Mouse (Mus musculus): Measurements from ENCODE around the gene Adora2b. TPM values are rescaled to one million over a fixed set of nuclear protein-coding genes. Genes with fewer than 3 reads are reported as not detected.
A peak's percentile ranks its signal among the peaks of the same experiment; 100 is the strongest.

Gene Adora2b
- 12.0 and 13.8 TPM in 2 replicates for polyA plus RNA-seq (2014; fragmentation: Nextera tagmentation; extraction: Ambion mirVana)

DNA sequence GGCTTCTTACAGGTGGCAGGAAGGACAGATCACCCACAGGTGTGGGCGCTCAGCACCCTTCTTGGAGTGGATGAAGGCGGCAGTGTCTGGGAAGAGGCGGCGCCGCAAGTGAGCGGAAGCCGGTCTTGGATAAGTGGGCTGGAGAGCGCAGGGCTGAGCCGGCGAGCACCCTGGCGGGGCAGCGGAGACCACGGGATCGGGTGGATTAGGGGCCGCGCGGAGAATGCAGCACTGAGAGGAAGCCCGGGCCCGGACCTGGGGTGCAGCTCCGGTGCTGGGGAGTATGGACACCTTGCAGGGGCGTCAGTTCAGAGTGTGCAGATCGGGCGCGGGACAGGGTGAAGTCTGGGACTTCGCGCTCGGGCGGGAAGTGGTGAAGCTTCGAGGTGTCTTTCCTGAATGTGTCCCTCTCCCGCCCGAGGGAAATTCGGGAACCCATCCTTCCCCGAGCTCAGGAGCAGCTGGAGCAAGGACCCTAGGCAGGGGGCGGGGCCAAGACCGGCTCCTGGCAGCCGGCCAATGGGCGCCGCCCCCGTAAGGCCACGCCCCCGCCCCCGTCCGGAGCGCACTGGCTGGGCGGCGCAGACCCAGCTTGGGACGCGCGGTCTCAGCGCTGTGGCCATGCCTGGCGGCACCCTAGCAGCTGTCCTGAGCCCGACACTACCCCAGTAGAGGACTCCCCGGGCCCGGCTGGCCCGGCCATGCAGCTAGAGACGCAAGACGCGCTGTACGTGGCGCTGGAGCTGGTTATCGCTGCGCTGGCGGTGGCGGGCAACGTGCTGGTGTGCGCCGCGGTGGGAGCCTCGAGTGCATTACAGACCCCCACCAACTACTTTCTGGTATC lies at the start of gene Adora2b:
Adora2b (plus strand) TSS at position 584 of the 844 bp plus-strand sequence.
- peak within 1 kb of the TSS; percentile 98 for H3K4me2 ChIP-seq (ENCODE audit: low read depth, low read length)
- 0% methylated on average over 43 of the region's 69 CpGs for WGBS
- ATAC-seq (ENCODE audit: low read depth) (peak; percentile 91), DNase-seq (ENCODE audit: low spot score) (peak; percentile 86)
- peak within 1 kb of the TSS; percentile 65 for H3K4me3 ChIP-seq (ENCODE audit: low read depth, low read length)
- no peaks in the 10 kb centered on the region for H3K9me3 ChIP-seq (ENCODE audit: control insufficient read depth, low read length)
- H3K9ac ChIP-seq (ENCODE audit: low read depth, low read length): peak within 1 kb of the TSS; percentile 68
- H3K27me3 ChIP-seq (replicated peaks; ENCODE audit: control insufficient read depth, insufficient read depth, low read length): no peaks in the 10 kb centered on the region
- peaks cover 17% of the 10 kb centered on the region for H3K4me1 ChIP-seq (ENCODE audit: control insufficient read depth, insufficient read depth, low read length)
- H3K36me3 ChIP-seq (ENCODE audit: control insufficient read depth, insufficient read depth, low read length): no peaks in the 10 kb centered on the region
- H3K27ac ChIP-seq (replicated peaks; ENCODE audit: low read depth, low read length): peak within 1 kb of the TSS; percentile 28; the same call in 1 of the 2 replicates

GRCm38 (mm10) chr11:62200901-62201512 lies 47.8 kb upstream of the Adora2b start:
- Histone ChIP-seq H3K4me3 (ENCODE audit: low read depth, low read length) (no peak overlapping the region), H3K4me1 (ENCODE audit: control insufficient read depth, insufficient read depth, low read length) (no peaks in the 10 kb centered on the region), H3K9me3 (ENCODE audit: control insufficient read depth, low read length) (no peaks in the 10 kb centered on the region), H3K36me3 (ENCODE audit: control insufficient read depth, insufficient read depth, low read length) (no peaks in the 10 kb centered on the region), H3K9ac (ENCODE audit: low read depth, low read length) (no peak overlapping the region), H3K27me3 (replicated peaks; ENCODE audit: control insufficient read depth, insufficient read depth, low read length) (no peaks in the 10 kb centered on the region), H3K4me2 (ENCODE audit: low read depth, low read length) (no peak overlapping the region), H3K27ac (replicated peaks; ENCODE audit: low read depth, low read length) (no peak overlapping the region)
- DNase-seq (ENCODE audit: low spot score) (peak; percentile 27), ATAC-seq (ENCODE audit: low read depth) (no peak; the same call in 1 of the 2 replicates)
- 56% methylated on average over 5 of the region's 5 CpGs for WGBS

- H3K9ac ChIP-seq (ENCODE audit: low read depth, low read length): no peak overlapping the region
- H3K4me3 ChIP-seq (ENCODE audit: low read depth, low read length): no peak overlapping the region
- DNase-seq (ENCODE audit: low spot score) (no peak), ATAC-seq (ENCODE audit: low read depth) (no peak)
- H3K36me3 ChIP-seq (ENCODE audit: control insufficient read depth, insufficient read depth, low read length): no peaks in the 10 kb centered on the region
- H3K27me3 ChIP-seq (replicated peaks; ENCODE audit: control insufficient read depth, insufficient read depth, low read length): no peaks in the 10 kb centered on the region
- WGBS: 93% methylated on average over 1 of the region's 1 CpGs
- no peaks in the 10 kb centered on the region for H3K9me3 ChIP-seq (ENCODE audit: control insufficient read depth, low read length)
- no peak overlapping the region for H3K4me2 ChIP-seq (ENCODE audit: low read depth, low read length)
- no peak overlapping the region for H3K27ac ChIP-seq (replicated peaks; ENCODE audit: low read depth, low read length)
- no peaks in the 10 kb centered on the region for H3K4me1 ChIP-seq (ENCODE audit: control insufficient read depth, insufficient read depth, low read length)
Measured at GRCm38 (mm10) chr11:62202645-62203044, 46.1 kb upstream of the Adora2b start.

DNA sequence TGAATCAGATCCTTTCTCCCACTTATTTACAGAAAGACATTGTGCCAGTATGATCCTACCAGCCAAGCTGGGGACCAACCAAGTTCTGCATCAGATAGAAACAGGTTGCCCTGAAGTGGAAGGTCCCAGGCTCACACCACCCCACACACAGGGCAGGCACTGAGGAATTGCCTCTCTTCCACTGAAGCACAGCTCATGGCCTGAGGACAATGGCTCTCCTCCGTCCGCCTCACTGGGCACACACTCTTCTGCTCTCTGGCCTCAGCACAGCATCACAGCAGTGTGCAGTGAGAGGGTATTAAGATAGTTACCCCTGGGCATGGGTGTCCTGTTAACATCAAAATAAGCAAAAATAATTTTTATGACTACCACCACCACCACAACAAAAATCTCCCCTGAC lies 39.7 kb upstream of the Adora2b start:
- Histone ChIP-seq H3K27ac (replicated peaks; ENCODE audit: low read depth, low read length) (no peak overlapping the region), H3K27me3 (replicated peaks; ENCODE audit: control insufficient read depth, insufficient read depth, low read length) (no peaks in the 10 kb centered on the region), H3K4me1 (ENCODE audit: control insufficient read depth, insufficient read depth, low read length) (no peaks in the 10 kb centered on the region), H3K4me3 (ENCODE audit: low read depth, low read length) (no peak overlapping the region), H3K9ac (ENCODE audit: low read depth, low read length) (no peak overlapping the region), H3K36me3 (ENCODE audit: control insufficient read depth, insufficient read depth, low read length) (no peaks in the 10 kb centered on the region), H3K4me2 (ENCODE audit: low read depth, low read length) (no peak overlapping the region), H3K9me3 (ENCODE audit: control insufficient read depth, low read length) (no peaks in the 10 kb centered on the region)
- WGBS: 85% methylated on average over 2 of the region's 2 CpGs
- ATAC-seq (ENCODE audit: low read depth): no peak
- no peak for DNase-seq (ENCODE audit: low spot score)

GRCm38 (mm10) chr11:62209891-62210290 lies 38.9 kb upstream of the Adora2b start:
- Histone ChIP-seq H3K9ac (ENCODE audit: low read depth, low read length) (no peak overlapping the region), H3K27me3 (replicated peaks; ENCODE audit: control insufficient read depth, insufficient read depth, low read length) (no peaks in the 10 kb centered on the region), H3K36me3 (ENCODE audit: control insufficient read depth, insufficient read depth, low read length) (no peaks in the 10 kb centered on the region), H3K4me2 (ENCODE audit: low read depth, low read length) (no peak overlapping the region), H3K4me1 (ENCODE audit: control insufficient read depth, insufficient read depth, low read length) (no peaks in the 10 kb centered on the region), H3K27ac (replicated peaks; ENCODE audit: low read depth, low read length) (no peak overlapping the region), H3K9me3 (ENCODE audit: control insufficient read depth, low read length) (no peaks in the 10 kb centered on the region), H3K4me3 (ENCODE audit: low read depth, low read length) (no peak overlapping the region)
- no peak for ATAC-seq (ENCODE audit: low read depth)
- WGBS: 50% methylated on average over 4 of the region's 4 CpGs
- DNase-seq (ENCODE audit: low spot score): no peak

- no peaks in the 10 kb centered on the region for H3K36me3 ChIP-seq (ENCODE audit: control insufficient read depth, insufficient read depth, low read length)
- H3K27me3 ChIP-seq (replicated peaks; ENCODE audit: control insufficient read depth, insufficient read depth, low read length): no peaks in the 10 kb centered on the region
- H3K4me3 ChIP-seq (ENCODE audit: low read depth, low read length): no peak overlapping the region
- H3K9ac ChIP-seq (ENCODE audit: low read depth, low read length): no peak overlapping the region
- 91% methylated on average over 12 of the region's 12 CpGs for WGBS
- H3K9me3 ChIP-seq (ENCODE audit: control insufficient read depth, low read length): no peaks in the 10 kb centered on the region
- DNase-seq (ENCODE audit: low spot score) (no peak), ATAC-seq (ENCODE audit: low read depth) (no peak)
- H3K27ac ChIP-seq (replicated peaks; ENCODE audit: low read depth, low read length): no peak overlapping the region
- no peaks in the 10 kb centered on the region for H3K4me1 ChIP-seq (ENCODE audit: control insufficient read depth, insufficient read depth, low read length)
- no peak overlapping the region for H3K4me2 ChIP-seq (ENCODE audit: low read depth, low read length)
Measured at GRCm38 (mm10) chr11:62213384-62213989, 35.3 kb upstream of the Adora2b start.

GRCm38 (mm10) chr11:62215107-62215506 lies 33.7 kb upstream of the Adora2b start:
- WGBS: 75% methylated on average over 2 of the region's 2 CpGs
- Histone ChIP-seq H3K4me2 (ENCODE audit: low read depth, low read length) (no peak overlapping the region), H3K27me3 (replicated peaks; ENCODE audit: control insufficient read depth, insufficient read depth, low read length) (no peaks in the 10 kb centered on the region), H3K9ac (ENCODE audit: low read depth, low read length) (no peak overlapping the region), H3K4me1 (ENCODE audit: control insufficient read depth, insufficient read depth, low read length) (no peaks in the 10 kb centered on the region), H3K4me3 (ENCODE audit: low read depth, low read length) (no peak overlapping the region), H3K27ac (replicated peaks; ENCODE audit: low read depth, low read length) (no peak overlapping the region), H3K9me3 (ENCODE audit: control insufficient read depth, low read length) (no peaks in the 10 kb centered on the region), H3K36me3 (ENCODE audit: control insufficient read depth, insufficient read depth, low read length) (no peaks in the 10 kb centered on the region)
- DNase-seq (ENCODE audit: low spot score): no peak
- no peak for ATAC-seq (ENCODE audit: low read depth)

DNA sequence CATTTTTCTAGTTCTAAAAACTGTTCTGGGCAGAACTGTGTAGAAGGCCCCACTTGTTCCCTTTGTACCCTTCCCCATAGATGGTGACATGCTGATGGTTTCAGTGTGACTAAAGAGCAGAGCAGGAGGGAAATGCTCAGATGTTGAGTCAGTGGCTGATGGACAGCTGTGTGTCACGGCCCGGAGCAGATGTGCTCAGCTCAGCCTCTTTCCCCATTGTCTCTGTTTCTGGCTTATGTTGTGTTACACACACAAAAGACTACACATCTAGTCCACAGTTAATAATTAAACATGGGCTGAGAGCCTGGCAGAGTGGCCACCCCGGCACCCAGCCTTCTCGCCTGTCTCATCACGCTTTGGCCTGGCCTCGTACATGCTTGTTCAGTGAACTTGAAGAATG lies 31.0 kb upstream of the Adora2b start:
- 78% methylated on average over 6 of the region's 6 CpGs for WGBS
- no peak for DNase-seq (ENCODE audit: low spot score)
- Histone ChIP-seq H3K27ac (replicated peaks; ENCODE audit: low read depth, low read length) (no peak overlapping the region), H3K36me3 (ENCODE audit: control insufficient read depth, insufficient read depth, low read length) (no peaks in the 10 kb centered on the region), H3K9ac (ENCODE audit: low read depth, low read length) (no peak overlapping the region), H3K4me2 (ENCODE audit: low read depth, low read length) (no peak overlapping the region), H3K4me3 (ENCODE audit: low read depth, low read length) (no peak overlapping the region), H3K9me3 (ENCODE audit: control insufficient read depth, low read length) (no peaks in the 10 kb centered on the region), H3K27me3 (replicated peaks; ENCODE audit: control insufficient read depth, insufficient read depth, low read length) (no peaks in the 10 kb centered on the region), H3K4me1 (ENCODE audit: control insufficient read depth, insufficient read depth, low read length) (no peaks in the 10 kb centered on the region)
- ATAC-seq (ENCODE audit: low read depth): no peak
